Mouse (Mus musculus): ENCODE results near the gene 4930503B20Rik.

DNA sequence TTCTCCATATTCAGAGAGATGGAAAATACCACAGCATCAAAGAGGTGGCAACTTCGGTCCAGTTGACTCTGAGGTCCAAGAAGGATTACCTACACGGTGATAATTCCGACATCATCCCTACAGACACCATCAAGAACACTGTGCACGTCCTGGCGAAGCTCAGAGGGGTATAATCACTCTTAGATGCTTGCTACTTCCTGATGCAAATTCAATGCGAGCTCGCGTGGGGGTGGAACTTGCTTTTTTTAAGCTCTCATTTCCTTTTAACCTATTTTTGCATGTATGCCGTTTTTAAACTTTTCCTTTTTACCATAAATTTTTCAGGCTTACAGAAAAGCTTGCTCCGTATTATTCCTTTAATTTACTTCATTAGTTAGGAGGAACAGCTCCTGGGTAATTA, 40.8 kb downstream of the 4930503B20Rik start:
- TF ChIP-seq CTCF (IDR thresholded peaks at IDR 0.05; ENCODE audit: low read depth): no peak
- no peak for TF ChIP-seq EP300 (IDR thresholded peaks at IDR 0.05; ENCODE audit: low read depth)
